Mouse (Mus musculus) brain, embryonic 14.5 days (tissue): Measurements from ENCODE around the gene Slc4a8.

Experiments
- CTCF ChIP-seq: fragments of 200-500 bp; IDR thresholded peaks from 2 replicates; pipeline ENCODE4 v1.5.1; 2012; ENCODE audit warnings: inconsistent platforms, mild to moderate bottlenecking, moderate library complexity, borderline replicate concordance; ENCODE audit not compliant: insufficient read depth, insufficient read length; ENCODE audit errors: extremely low read depth
- POLR2A ChIP-seq: fragments of 200-500 bp; IDR thresholded peaks from 2 replicates; pipeline ENCODE4 v1.6.1; 2012; ENCODE audit warnings: mild to moderate bottlenecking, inconsistent platforms, borderline replicate concordance; ENCODE audit not compliant: poor library complexity, insufficient read depth, insufficient read length, severe bottlenecking; ENCODE audit errors: extremely low read depth

DNA sequence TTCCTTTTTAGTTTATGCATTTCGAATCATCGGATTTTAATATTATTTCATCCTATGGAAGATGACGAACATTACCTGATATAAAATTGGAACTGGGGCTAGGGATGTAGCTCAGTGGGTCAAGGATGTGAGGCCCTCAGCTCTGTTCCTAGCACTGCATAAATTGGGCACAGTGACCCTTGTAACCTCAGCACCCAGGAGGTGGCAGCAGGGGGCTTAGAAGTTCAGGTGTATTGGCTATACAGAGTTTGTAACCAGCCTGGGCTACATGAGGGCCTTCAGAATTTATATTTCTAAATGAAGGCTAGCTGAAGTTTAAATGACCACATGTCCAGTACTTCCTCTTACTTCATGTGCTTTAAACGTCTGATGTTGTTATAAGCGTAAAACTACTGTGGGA lies 40.1 kb upstream of the Slc4a8 start:
- TF ChIP-seq CTCF, result no peak
- TF ChIP-seq POLR2A, result no peak
